Comparison of ENCODE assay signal across 15 mouse cellular contexts in genomic region chr5:92871048-92871447, GRCm38 (mm10).
"Had no signal": no experiment of that assay in that cellular context is flagged by ENCODE, and none has a peak within 500 bp of the region (broad histone marks: within the 10 kb centered on the region; RNA-seq: fewer than 3 reads in every experiment).

No protein-coding gene starts in this region.

- H3K9ac ChIP-seq: hindbrain, embryonic 15.5 days; liver, embryonic 12.5 days; lung, embryonic 15.5 days; midbrain, embryonic 12.5 days; neural tube, embryonic 13.5 days had no signal

- H3K9me3 ChIP-seq: hindbrain, embryonic 15.5 days; limb, embryonic 10.5 days; liver, embryonic 12.5 days; lung, embryonic 15.5 days; midbrain, embryonic 12.5 days; neural tube, embryonic 13.5 days had no signal

- DNase-seq: lung, postnatal 14 days; right cerebral cortex, adult 18-20 months; spleen, adult 18-20 months; thymus, adult 2 months; thymus, postnatal 25 days had no signal

- H3K36me3 ChIP-seq: hindbrain, embryonic 15.5 days; limb, embryonic 10.5 days; liver, embryonic 12.5 days; lung, embryonic 15.5 days; midbrain, embryonic 12.5 days; neural tube, embryonic 13.5 days had no signal

- ATAC-seq: liver, embryonic 12.5 days; midbrain, embryonic 16.5 days had no signal

- H3K27me3 ChIP-seq: hindbrain, embryonic 15.5 days; liver, embryonic 12.5 days; lung, embryonic 15.5 days; megakaryocyte, embryonic 14.5 days; midbrain, embryonic 12.5 days; neural tube, embryonic 13.5 days had no signal

- H3K4me3 ChIP-seq: hindbrain, embryonic 15.5 days; left cerebral cortex, adult 2 months; limb, embryonic 10.5 days; liver, embryonic 12.5 days; lung, embryonic 15.5 days; megakaryocyte, embryonic 14.5 days; midbrain, embryonic 12.5 days; neural tube, embryonic 13.5 days had no signal

- H3K4me2 ChIP-seq: hindbrain, embryonic 15.5 days; liver, embryonic 12.5 days; lung, embryonic 15.5 days; midbrain, embryonic 12.5 days; neural tube, embryonic 13.5 days had no signal

- H3K4me1 ChIP-seq: liver, embryonic 12.5 days; lung, embryonic 15.5 days; megakaryocyte, embryonic 14.5 days; midbrain, embryonic 12.5 days had no signal

- H3K27ac ChIP-seq: hindbrain, embryonic 15.5 days; left cerebral cortex, adult 2 months; limb, embryonic 10.5 days; liver, embryonic 12.5 days; lung, embryonic 15.5 days; macrophage; midbrain, embryonic 12.5 days; neural tube, embryonic 13.5 days had no signal
